Mouse (Mus musculus) cerebellum, adult 11-12 months (tissue): Measurements from ENCODE around the gene Ammecr1.

Experiments
- DNase-seq: peaks from one replicate; pipeline ENCODE4 v3.0.0; 2022

Gene Ammecr1

DNA sequence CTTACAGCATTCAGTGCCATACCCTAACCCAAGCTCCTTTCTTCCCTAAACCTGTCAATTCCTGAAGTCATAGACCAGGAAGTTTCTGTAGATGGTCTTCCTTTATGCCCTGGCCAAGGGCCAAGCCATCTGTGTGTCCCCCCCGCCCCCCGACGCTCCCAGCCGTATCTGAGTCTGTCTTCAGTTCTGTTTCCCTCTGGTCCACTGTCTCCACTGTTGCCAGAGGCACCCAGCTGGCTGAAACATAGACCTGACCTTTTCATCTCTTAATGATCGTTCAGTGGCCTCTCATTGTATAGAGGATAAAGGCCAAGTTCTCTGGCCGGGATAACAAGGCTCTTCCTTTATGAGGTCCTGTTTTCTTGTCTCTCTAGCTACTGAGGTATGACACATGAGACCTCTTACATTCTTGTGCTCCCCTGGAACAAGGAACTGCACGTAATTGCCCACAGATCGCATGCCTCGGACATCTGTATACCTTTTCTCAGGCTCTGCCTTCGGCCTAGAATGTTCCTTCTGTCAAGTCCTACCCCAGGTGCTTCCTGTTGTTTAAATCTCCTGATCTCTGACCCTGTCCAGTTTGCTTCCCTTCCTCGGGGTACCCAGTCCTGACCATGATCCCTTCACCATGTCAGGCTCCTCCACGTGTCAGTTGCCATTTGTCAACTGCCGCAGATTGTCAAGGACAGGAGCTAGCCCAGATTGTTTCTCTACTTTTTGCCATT lies 138.2 kb downstream of the Ammecr1 start:
- no peak for DNase-seq

DNA sequence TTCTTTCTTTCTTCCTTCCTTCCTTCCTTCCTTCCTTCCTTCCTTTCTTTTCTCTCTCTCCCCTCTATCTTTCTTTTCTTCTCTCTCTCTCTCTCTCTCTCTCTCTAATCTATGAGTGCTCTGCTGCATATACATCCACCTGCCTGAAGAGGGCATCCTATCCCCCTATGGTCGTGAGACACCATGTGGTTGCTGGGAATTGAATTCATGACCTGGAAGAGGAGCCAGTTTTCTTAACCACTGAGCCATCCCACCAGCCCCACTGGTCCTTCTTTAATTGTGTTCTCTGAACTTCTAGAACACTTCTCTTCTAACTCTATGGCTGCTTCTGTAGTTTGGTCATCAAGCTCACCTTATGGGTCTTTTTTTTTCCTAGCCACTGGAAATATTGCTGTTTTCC lies 138.9 kb downstream of the Ammecr1 start:
- no peak for DNase-seq

DNA sequence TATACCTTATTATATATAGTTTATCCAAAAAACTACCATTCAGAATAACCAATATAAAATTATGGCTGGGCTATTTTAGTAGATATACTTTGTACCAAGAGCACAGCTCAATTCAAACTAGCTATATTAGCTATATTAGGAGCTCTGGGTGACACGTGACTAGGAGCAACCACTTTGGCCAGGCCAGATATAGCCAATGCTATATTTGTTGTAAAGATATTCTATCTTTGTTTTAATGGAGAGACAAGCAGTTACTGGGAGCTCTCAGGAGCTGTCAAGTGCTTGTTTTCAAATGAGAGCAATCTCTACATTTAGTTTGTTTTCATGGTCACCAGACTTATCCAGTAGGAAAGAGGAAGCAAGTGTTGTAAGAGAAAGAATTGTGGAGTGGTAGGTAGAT lies 141.2 kb downstream of the Ammecr1 start:
- DNase-seq, result no peak

DNA sequence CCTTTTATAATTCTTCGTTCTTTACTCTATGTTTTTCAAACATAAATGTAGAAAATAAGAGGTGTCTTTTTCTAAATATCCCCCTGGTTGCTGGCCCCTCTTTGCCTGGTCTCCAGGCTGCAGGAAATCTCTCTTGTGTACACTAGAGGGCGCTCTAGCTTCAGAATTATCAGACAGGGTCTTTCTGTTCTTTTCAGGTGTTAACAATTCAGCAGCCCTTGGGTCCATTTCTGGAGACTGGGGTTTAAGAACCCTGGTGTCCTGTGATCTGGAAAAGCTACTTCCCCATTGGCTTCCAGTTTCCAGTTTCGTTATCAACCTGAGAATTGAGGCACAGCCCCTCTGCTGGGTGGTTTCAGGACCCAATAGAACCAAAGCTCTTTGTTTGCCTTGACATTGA lies 144.7 kb downstream of the Ammecr1 start:
- DNase-seq, result no peak

DNA sequence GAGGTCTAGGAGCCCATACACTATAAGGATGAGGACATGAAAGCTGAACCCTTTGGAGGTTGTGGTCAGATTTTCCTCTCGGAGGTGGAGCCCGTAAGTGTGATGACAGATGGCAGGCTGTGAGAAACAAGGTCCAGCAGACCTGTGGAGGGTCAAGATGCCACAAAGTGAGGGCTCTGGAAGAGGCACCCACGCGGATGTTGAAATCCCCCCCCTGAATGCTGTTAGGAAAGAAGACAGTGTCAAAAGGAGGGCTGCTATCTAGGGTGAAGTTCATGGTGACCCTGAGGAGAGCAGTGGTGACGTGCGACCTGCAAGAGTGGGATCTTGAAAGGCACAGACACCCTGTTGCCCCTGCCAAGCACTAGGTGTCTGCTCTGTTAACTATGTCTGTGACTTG lies 145.3 kb downstream of the Ammecr1 start:
- no peak for DNase-seq

DNA sequence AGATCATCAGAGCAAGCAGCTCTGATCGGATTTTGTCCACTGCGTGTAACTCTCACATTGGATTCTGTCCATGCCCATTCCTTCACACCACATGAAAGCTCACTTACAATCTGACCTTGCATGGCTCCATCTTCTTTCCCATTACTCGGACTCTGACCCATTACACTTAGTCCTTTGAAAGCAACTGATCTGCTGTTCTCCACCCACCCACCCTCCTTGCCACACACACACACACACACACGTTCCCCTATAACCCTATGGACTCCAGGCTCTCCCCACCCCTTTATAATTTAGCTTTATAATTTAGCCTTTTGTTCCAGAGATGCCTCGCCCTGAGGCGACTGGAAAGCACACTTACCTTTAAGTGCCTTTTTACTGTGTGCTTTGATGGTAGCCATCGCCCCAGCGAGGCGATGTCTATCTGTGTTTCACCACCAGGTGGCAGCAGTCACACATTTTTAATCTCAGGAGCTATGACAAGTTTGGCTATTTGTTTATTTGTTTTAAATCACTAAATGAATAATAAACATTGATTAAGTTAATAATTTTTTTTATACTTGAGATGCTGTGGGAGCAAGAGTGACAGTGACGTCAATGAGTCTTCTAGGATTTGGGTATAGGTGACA lies 148.4 kb downstream of the Ammecr1 start:
- no peak for DNase-seq

DNA sequence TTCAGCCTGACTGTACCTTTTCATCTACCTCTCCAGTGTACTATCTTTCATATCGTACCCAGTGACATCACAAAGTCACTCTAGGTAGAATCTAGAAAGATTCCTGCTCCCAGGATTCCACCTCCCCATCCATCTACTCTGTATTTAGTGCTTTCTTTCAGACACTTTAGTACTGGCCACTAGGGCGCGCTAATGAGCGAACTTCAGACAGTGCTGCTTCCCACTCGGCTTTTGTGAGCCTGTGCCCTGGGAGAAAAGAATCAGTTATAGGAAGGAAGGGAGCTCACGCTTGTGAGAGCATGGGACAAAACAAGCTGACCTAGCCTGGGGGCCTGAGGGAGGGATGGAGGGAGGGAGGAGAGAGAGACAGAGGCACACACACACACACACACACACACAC lies 153.4 kb downstream of the Ammecr1 start:
- no peak for DNase-seq

DNA sequence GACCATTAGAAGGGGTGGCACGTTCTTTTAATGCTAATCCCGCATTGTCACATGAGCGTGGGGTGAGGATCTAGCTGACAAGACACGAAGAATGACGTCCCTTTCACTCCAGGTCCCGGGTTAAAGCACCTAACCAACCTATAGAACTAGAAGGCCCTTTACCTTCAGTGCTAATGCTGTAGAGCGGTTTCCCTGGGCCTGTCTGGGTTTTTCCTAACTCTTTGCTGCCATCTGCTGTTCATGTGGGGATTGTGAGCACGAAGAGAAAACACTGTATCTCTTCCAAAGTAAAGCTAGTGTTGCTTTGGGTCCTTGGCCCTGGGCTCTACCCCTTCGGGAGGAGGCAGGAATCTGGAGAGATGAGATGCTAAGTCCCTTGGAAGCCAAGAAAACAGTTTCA lies 158.1 kb downstream of the Ammecr1 start:
- peak; percentile 41 for DNase-seq

DNA sequence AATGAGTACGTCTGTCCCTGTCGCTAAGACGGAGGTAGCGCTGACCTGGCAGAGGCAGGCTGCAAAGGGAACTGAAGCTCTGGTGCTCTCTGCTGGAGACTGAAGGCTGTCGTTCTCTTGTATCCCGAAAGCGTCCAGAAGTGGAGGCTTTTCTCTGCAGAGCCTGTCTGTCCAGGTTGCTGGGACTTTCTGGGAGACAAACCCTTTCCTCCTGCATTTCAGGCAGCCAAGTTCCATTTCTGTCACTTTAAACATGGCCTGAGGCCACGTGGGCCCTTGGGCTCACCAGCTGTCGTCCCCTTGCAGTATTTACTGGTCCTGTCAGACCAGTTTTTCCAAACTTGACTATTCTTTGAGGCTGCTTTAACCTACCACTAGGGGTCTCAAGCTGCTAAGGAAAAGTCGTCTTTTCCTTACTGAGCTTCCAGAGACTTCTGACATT lies 159.9 kb downstream of the Ammecr1 start:
- DNase-seq, result peak; percentile 43

DNA sequence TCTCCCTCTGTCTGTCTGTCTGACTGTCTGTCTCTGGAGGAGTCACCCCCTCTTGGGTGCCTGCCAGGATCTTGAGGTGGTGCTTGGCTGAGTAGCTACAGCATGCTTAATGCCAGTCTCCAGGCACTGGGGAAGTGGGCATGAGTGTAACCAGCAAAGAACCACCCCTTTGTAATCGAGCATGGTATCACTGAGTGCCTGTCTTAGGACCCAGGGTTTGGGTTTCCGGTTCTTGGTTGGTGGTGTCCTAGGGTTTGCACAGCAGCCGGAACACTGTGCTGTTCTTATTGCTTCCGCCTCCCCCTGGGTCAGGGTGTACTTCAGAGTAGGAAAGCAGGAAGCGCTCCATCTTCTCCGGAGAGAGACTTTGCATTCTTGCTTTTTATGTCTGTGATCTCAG lies 160.4 kb downstream of the Ammecr1 start:
- DNase-seq, result peak; percentile 37

DNA sequence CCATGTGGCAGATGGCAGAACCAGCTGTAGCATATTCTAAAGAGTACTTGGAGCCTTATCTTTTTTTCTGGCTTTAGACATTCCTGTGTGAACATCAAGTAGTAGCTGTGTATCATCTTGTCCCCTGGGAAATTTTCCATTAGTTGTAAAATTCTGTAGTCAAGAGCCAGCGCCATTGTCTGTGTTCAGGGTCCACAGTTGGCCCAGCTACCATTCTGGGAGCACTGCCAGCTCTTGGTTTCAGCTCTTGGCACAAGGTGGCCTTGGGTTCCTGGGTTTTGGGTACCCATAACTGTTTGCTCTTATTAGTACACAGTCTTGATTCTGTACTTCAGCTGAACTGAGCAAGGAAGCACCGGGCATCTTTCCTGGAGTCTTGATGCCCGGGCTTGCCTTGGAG lies 161.9 kb downstream of the Ammecr1 start:
- DNase-seq, result peak; percentile 58
